Mouse (Mus musculus) cerebellum, adult 2 months (tissue): ENCODE results near the gene Zfp61.

Experiments used
- CTCF ChIP-seq: fragments of 200-500 bp; IDR thresholded peaks from 2 replicates; pipeline ENCODE4 v1.5.1; 2011; ENCODE audit warnings: low read depth, mild to moderate bottlenecking, control low read depth, low read length, moderate library complexity, borderline replicate concordance; ENCODE audit not compliant: insufficient read depth
- POLR2A ChIP-seq: fragments of 200-500 bp; IDR thresholded peaks from 2 replicates; pipeline ENCODE4 v1.6.1; 2011; ENCODE audit warnings: low read length, control low read depth, borderline replicate concordance; ENCODE audit not compliant: insufficient read depth

GRCm38 (mm10) chr7:24315726-24316566 lies 14.9 kb upstream of the Zfp61 start:
- TF ChIP-seq CTCF (no peak), POLR2A (no peak)
